Mouse (Mus musculus) cerebellum, adult 11 months (tissue): ENCODE measurements around the gene Scarf2.

Experiments
- DNase-seq: peaks from one replicate; pipeline ENCODE4 v3.0.0; 2022

The Scarf2 gene

DNA sequence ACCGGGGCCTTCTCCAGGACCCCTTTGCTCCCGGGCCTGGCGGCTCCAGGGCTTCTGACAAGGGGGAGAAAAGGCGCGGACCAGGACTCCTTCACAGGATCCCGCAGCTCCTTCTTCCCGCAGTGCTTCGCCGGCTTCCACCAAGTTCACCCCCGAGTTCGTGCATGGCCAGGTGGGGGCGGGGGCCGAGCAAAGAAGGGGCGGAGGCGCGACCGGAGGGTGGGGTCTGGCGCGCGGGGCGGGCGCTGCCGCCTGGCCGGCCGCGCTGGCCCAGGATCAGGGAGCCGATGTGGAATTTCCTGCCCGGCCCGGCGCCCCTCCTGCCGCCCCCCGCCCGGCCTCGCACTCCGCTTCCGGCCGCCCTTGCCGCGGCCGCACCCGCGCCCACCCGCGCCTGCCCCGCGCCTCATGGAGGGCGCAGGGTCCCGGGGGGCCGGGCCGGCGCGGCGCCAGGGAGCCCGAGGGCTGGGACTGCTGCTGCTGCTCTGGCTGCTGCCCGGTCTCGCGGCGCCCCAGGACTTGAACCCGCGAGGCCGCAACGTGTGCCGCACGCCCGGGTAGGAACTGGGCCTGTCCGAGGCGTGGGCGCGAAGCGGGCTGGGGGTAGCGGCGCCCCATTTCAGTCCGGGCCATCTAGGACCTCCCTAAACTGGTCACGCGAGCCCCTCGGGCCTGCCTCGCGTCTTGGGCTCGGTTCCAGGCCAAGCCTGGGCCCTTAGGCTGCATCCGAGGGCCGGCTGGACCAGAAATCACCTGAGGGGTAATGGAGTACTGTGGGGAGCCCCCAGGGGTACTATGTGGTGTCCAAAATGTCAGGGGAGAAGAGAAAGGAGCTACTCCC, at the start of gene Scarf2:
TSS of gene Scarf2 (plus strand) at position 312 of the 841 bp plus-strand sequence.
- DNase-seq, result no peak

DNA sequence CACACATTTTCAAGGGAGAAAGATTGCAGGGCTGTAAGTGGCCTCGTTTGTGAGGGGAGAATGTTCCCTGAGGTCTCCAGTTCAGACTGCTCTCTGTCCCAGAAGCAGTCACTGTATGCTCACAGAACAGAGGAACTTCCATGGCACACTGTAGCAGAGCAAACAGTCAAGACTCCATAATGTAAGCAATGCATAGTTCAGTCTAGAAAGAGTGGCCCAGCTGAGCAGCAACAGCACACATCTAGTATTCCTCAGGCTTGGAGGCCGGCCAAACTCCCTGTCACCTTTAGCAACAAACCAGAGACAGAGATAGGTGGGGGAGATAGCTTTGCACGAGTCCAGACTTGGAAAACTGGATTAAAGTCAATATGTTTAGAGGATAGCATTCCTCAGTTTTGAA, 44.1 kb upstream of the Scarf2 start:
- DNase-seq, result no peak

DNA sequence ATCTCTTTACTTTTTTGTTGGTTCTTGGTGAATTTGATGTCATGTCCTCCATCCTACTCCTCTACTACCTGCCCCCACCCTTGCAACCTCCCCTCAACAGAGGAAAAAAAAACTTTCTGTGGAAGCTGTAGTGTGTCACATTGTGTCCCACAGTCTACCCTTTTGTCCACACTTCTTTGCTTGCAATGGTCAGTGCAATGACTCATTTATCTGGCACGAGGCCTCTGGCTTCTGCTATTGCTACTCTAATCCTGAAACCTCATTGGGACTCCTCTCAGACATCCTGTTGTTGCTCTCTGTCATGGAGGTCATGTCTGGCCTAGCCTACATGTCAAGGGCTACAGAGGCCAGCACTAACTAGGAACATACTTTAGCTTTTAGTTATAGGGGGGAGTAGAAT, 43.4 kb upstream of the Scarf2 start:
- no peak for DNase-seq

DNA sequence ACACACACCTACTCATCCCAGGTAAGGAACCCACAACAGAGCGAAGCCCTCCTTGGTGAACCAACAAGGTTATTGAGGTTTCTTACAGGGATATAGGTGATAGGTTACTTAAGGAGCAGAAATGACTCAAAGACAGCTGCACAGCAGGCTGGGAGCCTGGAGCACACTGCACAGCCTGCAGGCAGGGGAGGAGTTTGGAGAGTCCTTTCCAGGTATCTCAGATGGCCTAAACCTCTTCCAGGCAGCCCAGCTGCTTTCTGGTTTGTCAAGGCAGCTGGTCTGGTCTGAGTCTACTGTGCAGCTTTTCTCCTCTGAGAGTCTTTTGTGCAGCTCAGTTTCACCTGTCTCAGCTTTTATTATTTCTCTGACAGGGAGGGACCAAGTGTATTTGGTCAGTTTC, 39.3 kb upstream of the Scarf2 start:
- no peak for DNase-seq

DNA sequence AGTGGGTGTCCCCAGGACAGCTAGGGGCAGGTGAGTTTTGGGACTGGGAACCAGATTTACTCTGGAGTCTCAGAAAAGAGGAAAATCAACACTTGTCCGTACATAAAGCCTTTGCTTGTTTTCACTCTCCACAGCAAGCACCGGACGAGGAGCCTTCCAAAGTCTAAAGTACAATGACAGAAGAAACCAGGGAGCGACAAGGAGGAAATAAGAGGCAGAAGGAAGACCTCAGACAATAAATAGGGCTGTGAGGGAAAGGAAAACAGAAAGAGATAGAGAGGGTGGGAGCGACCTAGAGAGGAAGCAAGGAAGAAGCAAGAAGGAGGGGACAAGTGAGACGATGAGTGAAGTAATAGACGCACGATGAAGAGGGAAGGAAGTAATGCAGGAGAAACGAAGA, 38.2 kb upstream of the Scarf2 start:
- no peak for DNase-seq

DNA sequence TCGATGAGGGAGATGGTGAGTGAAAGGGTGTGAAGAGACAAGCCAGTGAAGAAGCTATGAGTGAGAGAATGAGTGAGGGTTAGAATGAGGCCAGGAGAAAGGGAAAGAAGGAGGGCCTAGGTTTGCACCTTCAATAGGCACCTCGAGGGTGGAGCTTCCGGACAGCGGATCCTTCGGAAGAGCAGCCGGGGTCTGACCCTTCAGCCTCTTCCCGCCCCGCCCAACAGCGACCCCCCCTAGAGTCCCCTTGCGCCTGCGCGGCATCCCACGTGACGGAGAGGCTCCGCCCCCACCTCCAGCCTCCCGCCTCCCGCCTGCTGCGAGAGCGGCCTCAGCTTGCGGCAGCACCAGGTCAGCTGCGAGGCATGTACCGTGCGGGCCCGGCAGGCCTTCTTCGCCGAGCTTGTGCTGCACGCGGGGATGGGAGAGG, 37.7 kb upstream of the Scarf2 start, which contains the start of gene Klhl22:
TSS of gene Klhl22 (plus strand) at position 275 of the 430 bp plus-strand sequence.
- peak; percentile 90 for DNase-seq

DNA sequence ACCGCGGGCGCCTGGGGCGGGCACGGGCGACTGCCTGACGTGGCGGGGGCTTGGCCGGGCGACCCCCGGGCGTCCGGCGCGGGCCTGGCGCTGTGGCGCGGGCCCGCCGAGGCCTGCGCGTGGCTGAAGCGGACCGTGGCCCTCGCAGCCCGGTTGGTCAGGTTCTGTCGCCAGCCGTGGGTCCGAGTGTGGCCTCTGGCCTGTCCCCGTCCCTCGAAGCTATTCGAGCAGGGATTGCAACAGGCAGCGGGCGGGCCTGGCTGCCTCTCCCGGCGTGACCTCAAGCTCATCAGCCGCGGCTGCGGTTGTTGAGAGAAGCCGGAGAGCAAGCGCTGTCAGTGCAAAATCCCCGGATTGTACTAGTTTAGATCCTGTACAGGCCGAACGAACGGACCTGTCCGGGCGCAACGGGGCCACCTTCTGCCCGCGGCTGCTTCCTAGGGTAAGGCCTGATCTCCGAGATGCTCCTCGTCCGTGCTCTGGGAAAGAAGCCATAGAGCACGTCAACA, 37.2 kb upstream of the Scarf2 start:
- peak; percentile 54 for DNase-seq

DNA sequence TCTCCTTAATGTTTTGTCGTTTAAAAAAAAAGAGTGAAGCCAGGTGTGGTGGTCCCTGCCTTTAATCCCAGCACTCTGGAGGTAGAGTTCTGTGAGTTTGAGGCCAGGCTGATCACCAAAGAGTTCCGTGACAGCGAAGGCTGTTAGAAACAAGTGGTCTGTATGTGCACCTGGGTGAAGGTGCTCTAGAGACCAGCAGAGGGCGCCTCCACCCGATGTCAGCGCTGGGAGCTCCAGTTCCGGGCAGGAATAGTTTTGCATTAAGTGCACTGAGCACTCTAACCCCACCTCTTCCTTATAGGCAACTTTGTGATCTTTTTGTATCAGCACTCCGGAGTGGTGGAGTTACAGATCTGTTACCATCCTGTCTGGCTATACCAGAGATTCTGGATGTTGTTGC, 36.4 kb upstream of the Scarf2 start:
- DNase-seq, result peak; percentile 30

DNA sequence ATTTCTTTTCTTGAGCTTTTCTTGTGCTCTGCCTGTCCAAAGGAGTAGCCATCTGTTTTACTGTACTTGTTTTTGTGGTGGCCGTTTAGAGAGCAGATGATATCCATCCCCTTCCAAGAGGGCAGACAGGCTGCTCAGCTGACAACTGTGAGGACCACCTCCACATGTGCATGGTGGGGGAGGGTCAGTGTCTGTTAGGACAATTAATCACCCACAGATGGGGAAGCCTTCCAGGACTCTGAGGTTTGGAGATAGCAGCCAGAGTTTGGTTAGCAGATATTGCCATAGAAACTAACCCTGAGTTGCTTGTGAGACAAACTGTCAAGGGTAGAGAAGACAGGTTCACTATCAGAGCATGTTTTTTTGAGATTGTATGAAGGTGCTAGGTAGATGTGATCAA, 36.0 kb upstream of the Scarf2 start:
- DNase-seq, result no peak

DNA sequence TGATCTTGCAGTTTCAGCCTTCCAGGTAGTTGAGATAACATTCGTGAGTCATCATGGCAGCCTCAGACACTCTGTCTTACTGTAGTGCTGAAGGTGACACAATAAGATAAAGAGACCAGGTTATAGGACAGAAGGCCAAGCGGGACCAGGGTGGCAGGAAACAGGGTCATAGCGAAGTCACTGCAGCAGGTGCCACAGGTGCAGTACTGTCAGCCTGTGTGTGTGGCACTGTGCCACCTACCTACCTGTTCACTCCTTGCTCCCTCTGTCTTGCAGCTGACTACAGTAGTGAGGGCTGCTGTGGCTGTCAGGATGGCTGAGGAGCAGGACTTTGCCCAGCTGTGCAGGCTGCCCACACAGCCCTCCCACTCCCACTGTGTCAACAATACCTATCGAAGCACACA, 33.0 kb upstream of the Scarf2 start:
- no peak for DNase-seq

DNA sequence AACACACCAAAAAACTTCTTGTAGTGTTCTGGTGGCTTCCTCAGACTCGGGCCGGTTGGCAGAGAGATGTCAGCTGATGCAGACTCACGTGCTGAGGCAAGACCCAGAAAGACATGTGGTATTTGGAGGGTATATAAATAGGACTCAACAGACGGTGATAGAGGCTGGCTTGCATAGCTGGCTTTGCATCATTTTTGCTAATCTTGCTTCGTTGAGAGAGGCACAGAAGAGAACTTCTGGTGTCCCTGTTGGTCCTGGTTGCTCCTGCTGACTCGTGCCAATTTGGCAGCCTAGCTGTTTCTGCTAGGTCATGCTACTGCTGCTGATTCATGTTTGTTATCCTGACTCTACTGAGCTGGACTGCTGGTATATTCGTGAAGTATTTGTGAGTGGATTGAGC, 28.2 kb upstream of the Scarf2 start:
- peak; percentile 59 for DNase-seq

DNA sequence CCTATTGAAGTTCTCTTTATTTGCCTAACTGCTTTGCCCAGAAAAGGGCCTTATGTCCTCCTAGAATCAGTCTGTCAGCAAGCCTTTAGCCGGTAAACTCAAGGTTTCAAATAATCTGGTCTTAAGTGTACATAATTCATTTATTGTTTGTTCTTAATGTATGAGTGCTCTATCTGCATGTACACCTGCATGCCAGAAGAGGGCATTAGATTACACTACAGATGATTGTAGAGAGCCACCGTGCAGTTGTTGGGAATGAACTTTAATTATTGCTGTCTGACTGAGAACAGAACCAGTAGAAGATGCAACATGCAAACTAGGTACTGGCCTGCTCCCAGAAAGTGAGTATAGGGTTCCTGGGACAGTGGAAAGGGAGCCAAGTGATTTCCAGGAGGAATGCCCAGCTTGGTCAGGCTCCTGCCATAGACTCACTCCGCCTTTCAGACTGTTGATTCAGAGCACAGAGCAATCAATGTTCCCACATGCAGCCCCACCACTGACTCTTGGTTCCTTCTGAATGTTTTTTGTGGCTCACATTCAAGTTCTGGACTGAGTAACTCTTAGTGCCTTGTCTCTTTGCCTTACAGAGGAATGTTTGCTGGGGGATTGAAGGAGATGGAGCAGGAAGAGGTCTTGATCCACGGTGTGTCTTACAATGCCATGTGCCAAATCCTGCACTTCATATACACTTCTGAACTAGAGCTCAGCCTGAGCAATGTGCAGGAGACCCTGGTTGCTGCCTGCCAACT, 25.8 kb upstream of the Scarf2 start:
- DNase-seq, result no peak

DNA sequence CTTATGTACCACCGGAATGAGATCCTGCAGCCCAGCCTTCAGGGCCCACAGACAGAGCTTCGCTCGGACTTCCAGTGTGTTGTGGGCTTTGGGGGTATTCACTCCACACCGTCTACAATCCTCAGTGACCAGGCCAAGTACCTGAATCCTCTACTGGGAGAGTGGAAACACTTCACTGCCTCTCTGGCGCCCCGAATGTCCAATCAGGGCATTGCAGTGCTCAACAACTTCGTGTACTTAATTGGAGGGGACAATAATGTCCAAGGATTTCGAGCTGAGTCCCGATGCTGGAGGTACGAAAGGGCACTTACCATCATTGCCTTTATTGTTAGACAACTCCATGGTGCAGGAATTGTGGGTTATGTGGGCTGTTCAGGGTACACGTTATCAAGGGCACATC, 20.3 kb upstream of the Scarf2 start:
- no peak for DNase-seq

DNA sequence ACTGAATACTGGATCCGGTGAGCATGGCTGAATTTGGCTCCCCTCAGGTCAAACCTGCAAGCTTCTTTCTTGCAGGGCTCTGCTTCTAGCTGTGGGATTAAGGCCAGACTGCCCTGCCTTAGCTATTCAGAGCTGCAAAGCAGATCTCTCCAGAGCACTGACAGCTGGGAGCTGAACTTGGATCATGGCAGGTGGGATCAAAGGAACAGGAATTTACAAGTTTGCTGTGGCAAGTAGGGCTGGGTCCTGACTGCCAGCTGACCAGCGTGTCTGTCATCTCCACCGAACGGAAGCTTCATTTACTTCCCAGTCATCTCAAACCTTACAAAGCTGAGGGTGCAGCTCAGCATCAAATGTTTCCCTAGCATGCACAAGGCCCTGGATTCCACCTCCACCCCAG, 18.9 kb upstream of the Scarf2 start:
- DNase-seq, result no peak

DNA sequence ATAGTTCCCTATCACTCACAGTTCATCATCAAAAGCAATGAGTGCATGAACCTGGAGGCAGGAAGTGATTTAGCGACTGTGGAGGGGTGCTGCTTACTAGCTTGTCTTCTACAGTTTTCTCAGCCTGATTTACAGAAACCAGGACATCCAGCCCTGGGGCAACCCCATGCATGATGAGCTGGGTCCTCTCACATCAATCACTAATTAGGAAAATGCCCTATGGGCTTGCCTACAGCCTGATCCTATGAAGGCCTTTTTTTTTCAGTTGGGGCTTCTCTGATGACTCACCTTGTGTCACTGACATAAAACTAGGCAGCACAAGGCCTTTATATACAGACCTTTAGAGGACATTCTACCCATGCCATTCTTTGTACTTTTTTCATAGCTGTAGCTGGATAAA, 17.4 kb upstream of the Scarf2 start:
- no peak for DNase-seq

DNA sequence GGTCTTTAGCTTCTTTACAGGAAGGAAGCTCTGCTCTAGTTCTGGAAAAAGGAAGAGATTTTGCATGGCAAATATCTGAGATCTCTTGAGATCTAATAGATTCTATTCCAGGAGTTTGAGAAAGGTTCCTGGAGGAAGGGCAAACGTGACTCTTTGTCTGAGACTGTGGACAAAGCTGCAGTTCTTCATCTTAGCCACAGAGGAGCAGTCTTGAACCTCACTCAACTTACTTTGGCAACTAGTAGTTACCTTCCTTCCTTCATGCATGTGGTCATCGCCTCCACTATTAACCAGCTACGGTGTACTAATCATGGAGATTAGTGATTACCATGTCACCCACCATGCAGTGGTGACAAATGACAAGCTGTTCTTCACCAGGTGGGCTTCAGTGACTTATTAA, 11.7 kb upstream of the Scarf2 start:
- DNase-seq, result no peak

DNA sequence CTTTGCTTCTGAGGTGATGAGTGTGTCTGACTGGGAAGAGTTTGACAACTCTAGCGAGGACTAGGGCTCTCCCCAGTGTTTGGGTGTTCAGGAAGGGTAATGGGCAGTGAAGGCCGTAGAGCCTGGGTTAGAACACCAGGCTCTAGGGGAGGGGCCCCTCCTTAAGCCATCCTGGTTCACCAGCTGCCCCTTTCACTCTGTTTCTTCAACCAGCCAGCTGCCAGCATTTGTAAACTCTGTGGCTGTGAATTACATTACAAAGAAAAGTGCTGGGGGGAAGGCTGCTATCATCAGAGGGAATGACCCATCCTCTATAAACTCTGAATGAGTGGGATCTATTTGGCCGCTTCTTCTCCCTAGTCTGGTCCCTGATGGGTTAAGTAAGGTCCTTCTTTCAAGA, 4.4 kb upstream of the Scarf2 start:
- no peak for DNase-seq

DNA sequence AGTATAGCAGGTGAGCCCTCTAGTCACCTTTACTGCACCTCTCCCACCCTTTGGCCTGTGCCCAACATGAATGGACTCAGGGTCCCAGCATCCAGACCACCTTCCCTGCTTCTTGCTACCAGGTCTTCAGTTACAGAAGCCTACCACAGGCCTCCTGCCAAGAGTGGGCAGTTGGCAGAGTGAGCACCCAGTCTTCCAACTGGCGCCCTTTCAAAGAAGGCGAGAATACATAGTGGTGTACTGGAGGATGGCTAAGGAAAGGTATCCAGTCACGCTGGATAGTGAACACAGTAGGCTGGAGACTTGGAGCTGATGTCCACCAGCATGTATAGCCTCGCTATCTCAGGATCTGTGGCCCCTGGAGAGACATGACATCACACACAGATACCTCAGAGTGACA, 3.0 kb upstream of the Scarf2 start:
- DNase-seq, result no peak

DNA sequence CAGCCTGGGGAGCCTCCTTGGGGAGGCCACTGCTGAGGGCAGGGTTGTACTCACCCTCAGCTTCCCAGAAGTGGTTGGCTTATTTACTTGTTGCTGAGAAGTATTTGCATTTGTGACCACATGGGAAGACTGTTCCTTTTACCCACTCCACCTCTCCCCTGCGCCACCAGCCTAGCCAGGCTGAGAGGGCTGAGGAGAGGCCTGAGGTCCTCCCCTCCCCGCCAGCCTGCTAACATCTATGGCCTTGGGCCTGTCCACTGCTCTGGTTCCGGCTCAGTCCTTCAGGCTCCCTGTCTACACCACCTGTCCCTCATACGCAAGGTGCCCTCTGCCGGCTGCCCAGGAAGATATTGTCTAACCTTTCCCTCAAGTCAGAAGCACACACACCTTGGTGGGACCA, 1.4 kb upstream of the Scarf2 start:
- DNase-seq, result no peak

DNA sequence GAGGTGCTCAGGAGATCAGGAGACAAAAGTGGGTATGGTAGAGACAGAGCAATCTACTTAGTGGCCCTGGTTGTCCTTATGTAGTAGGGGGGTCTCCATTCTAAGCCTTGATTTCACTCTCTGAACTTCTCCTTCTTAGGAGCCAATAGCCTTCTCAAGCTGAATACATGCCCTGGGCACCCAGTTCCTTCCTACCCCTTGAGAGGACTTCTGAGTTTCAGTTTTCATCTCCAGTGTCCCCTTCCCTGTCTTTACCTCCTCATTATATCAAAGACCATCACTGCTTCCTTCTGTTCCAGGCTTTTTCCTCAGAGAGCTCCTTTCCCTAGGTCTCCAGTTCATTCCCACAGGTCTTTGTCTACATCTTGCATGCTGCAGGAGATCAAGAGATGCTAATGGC, 563 bp upstream of the Scarf2 start:
- DNase-seq, result no peak

DNA sequence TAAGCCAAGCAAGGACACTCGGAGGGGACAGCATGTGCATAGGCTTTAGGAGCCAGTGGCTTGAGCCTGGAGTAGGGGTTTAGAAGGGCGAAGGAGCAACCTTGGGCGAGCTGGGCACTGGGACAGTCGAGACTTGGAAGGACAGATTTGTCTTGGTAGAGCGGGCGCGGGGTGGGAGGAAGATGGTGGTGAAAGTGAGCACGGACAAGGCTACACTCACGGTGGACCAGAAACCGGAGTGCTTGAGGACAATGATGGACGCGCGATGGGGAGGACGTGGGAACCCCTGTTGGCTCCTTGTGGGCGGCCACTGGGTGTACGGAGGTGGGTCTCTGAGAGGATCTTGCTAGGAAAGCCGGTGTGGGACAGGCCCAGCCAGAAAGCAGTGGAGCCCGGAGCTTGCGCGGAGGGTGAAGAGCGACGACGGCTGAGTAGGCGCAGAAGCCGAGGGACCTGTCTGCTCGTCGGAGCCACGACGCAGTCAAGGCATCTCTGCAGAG, 780 bp downstream of the Scarf2 start:
- no peak for DNase-seq

DNA sequence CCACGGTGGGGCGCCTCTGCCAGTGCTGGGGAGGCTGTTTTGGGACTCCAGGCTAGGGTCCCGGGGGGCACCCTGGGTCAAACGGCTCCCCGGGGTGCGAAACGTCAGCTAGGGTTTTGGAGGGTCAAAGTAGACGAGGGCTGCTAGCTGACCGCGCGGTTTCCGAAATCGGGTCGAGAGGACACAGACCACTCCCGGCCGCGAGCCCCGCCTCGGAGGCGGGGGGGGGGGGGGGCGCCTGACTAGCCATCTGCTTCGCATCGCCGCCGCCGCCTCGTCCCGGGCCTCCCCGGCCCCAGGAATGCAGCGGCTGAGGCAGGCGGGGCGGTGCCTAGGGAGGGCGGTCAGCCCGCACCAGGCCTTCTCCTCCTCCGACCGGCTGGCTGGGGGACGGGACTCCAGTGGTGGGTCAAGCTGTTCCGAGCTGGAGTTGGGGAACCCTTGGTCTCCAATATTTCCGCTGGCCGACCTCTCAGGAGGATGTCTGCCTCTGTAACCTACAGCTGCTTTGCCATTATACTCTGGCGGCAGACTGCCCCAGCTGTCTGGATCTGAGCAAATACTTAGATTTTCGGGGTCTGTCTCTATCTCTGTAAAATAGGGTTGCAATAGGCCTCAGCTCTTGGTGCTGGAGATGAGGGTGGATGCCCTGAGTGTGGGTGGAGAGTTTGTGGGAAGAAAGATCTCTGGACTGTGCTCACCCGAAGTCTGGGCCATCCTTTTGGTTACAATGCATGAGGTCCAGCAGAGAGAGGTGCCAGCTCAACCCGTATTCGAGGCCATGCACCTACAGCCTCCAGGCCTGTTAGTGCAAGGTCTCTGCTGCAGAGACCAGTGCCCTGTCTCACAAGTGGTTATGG, 1.5 kb downstream of the Scarf2 start:
- no peak for DNase-seq

DNA sequence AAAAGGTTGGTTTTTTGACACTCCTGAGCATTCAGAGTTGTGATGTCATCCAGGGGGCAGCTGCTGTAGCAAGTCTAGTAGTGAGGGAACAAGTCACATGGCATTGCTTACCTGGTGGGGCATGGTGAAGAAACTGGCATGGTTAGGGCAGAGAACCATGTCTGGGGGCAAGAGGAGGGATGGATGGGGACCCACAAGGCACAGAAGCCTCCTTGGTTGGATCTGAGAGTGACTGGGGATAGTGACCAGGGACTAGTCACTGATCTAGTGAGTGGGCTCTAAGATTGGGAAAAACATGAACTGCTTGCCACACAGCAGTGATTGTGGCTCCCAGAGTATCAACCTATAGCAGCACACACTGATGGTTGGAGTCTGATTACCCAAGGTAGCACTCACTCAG, 2.5 kb downstream of the Scarf2 start:
- no peak for DNase-seq
